Mouse (Mus musculus) limb, embryonic 15.5 days (tissue): Measurements from ENCODE around the gene Prkch. TPM values are rescaled to one million over a fixed set of nuclear protein-coding genes. Genes with fewer than 3 reads are reported as not detected.
A peak's percentile ranks its signal among the peaks of the same experiment; 100 is the strongest.

ENCODE experiments used
- ATAC-seq: fragments of 200-750 bp; cut with Nextera tagmentation; 2 replicates; pipeline ENCODE4 v1.8.0; 2017; ENCODE audit warnings: low read depth, moderate TSS enrichment; ENCODE audit not compliant: insufficient number of reproducible peaks, low FRiP score, low TSS enrichment
- H3K27ac ChIP-seq: fragments of 300-500 bp; sonication (generic); 2 replicates; pipeline ENCODE4 v1.5.1; 2015; ENCODE audit warnings: moderate library complexity, mild to moderate bottlenecking, inconsistent platforms
- H3K27me3 ChIP-seq: fragments of 300-500 bp; sonication (generic); 2 replicates; pipeline ENCODE4 v1.6.1; 2015; ENCODE audit warnings: inconsistent platforms
- H3K36me3 ChIP-seq: fragments of 300-500 bp; sonication (generic); 2 replicates; pipeline ENCODE4 v1.6.1; 2015; ENCODE audit warnings: inconsistent platforms
- H3K4me1 ChIP-seq: fragments of 300-500 bp; sonication (generic); 2 replicates; pipeline ENCODE4 v1.6.1; 2015; ENCODE audit warnings: inconsistent platforms
- H3K4me2 ChIP-seq: fragments of 300-500 bp; sonication (generic); 2 replicates; pipeline ENCODE4 v1.6.1; 2015; ENCODE audit warnings: mild to moderate bottlenecking, inconsistent platforms
- H3K4me3 ChIP-seq: fragments of 300-500 bp; sonication (generic); 2 replicates; pipeline ENCODE4 v1.5.1; 2015; ENCODE audit warnings: mild to moderate bottlenecking, inconsistent platforms
- H3K9ac ChIP-seq: fragments of 300-500 bp; sonication (generic); 2 replicates; pipeline ENCODE4 v1.6.1; 2015; ENCODE audit warnings: inconsistent platforms
- H3K9me3 ChIP-seq: fragments of 300-500 bp; sonication (generic); 2 replicates; pipeline ENCODE4 v1.6.1; 2016; ENCODE audit warnings: inconsistent platforms
- WGBS: fragments of 180-500 bp; shearing (Covaris S2); methylation state at CpG from one replicate; pipeline ENCODE4 v1.1.7; 2015; 5-methylcytosine and 5-hydroxymethylcytosine counted together
- polyA plus RNA-seq: library from polyadenylated mRNA; unstranded; fragments of >200 nt; fragmentation: Nextera tagmentation; extraction: Ambion mirVana; gene quantifications from 2 replicates; pipeline ENCODE4 v1.2.1, GENCODE M21; 2015

Gene Prkch
- polyA plus RNA-seq, 1 experiment from 2014 or later: 18.2 TPM

DNA sequence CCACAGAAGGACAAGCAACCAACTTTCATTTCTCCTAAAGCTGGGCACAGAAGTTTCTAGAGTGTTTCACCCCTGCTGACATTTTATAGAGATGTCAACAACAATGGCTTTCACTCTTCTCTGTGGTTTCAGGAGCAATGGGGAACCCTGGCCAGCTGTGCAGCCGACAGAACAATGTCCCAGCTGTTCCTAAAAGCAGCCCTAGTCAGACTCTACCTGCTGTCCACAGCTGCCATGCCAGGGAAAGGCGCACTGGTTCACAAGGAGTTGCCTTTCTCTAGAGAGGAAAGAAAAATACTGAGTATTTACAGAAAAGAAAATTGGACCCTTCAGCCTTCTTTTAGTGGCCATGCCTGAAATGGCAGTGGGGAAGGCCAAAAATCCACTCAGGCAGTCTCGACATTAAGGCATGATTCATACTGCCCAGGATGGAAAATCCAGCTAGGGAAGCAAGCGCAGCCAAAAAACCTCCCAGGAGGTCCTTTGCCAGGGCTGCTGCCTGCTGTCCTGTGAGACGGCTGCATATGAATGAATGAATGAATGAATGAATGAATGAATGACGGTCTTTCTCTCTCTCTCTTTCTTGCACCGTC is 190.3 kb downstream of the Prkch start:
- Histone ChIP-seq H3K4me1 (peaks cover 33% of the 10 kb centered on the region), H3K4me2 (no peak overlapping the region), H3K27ac (peak overlapping the region; percentile 80), H3K9ac (no peak overlapping the region), H3K9me3 (no peaks in the 10 kb centered on the region), H3K36me3 (no peaks in the 10 kb centered on the region), H3K27me3 (no peaks in the 10 kb centered on the region), H3K4me3 (no peak overlapping the region)
- WGBS: 60% methylated on average over 7 of the region's 7 CpGs
- peak; percentile 68 for ATAC-seq

GRCm38 (mm10) chr12:73776401-73776945 is 191.9 kb downstream of the Prkch start:
- Histone ChIP-seq H3K4me3 (no peak overlapping the region), H3K9ac (no peak overlapping the region), H3K27ac (0 out of 2 replicates have a peak overlapping the region, but pooled peaks have one; percentile 80), H3K27me3 (no peaks in the 10 kb centered on the region), H3K4me2 (no peak overlapping the region), H3K4me1 (peaks cover 39% of the 10 kb centered on the region), H3K9me3 (no peaks in the 10 kb centered on the region), H3K36me3 (no peaks in the 10 kb centered on the region)
- ATAC-seq: no peak
- WGBS: 73% methylated on average over 6 of the region's 6 CpGs

GRCm38 (mm10) chr12:73777673-73778072 is 193.1 kb downstream of the Prkch start:
- no peak for ATAC-seq
- H3K9me3 ChIP-seq: no peaks in the 10 kb centered on the region

DNA sequence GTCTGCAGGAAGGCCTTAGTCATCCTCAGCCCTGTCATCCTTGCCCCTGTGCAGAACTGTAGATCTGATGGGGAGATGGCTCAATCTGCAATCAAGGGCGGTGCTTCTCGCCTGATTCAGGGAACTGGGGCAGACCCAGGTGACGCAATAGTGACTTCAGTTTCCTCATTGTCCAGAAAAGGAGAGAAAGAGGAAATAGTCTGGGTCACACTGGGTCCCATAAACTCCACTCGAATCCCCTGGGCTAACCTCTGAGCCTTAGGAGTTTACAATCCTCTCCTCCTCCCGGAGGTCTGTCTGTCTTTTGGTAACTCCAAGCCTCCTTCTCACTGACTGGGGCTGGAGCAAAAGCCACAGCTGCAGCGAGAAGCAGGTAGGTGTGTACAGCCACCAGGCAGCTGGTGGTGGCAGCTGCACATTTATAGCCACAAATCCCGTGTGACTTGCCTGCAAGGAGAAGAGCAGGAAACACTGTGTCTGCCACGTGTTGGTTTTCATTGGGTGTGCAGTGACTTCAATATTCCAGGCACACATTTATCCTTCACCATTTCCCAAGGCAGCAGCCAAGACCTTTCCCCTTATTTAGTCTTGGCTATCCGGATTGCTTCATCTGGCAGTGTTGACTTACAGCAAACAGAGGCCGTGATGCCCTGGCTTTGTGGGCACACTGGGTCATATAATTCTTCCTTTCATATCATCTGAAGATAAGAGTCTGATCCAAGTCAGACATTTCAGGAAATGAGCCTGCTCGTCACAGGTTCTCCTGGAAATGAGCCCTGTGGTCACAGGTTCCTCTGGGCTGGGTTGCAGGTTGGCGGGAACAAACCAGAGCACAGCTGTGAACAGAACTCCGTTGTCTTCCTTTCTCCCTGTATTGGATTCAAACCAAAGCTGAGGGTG is 195.0 kb downstream of the Prkch start:
- Histone ChIP-seq H3K4me3 (no peak overlapping the region), H3K4me1 (peaks cover 34% of the 10 kb centered on the region), H3K4me2 (no peak overlapping the region), H3K9ac (no peak overlapping the region), H3K9me3 (no peaks in the 10 kb centered on the region), H3K27ac (peak overlapping the region; percentile 77), H3K27me3 (no peaks in the 10 kb centered on the region), H3K36me3 (no peaks in the 10 kb centered on the region)
- ATAC-seq: peak; percentile 64
- 40% methylated on average over 13 of the region's 13 CpGs for WGBS

More at GRCm38 (mm10) chr12:73777673-73778072, 193.1 kb downstream of the Prkch start:
- no peak overlapping the region for H3K27ac ChIP-seq
- H3K4me1 ChIP-seq: peaks cover 39% of the 10 kb centered on the region
- no peaks in the 10 kb centered on the region for H3K27me3 ChIP-seq
- H3K4me2 ChIP-seq: no peak overlapping the region
- H3K4me3 ChIP-seq: no peak overlapping the region
- no peak overlapping the region for H3K9ac ChIP-seq
- WGBS: 91% methylated on average over 11 of the region's 11 CpGs
- no peaks in the 10 kb centered on the region for H3K36me3 ChIP-seq

GRCm38 (mm10) chr12:73781425-73782032 is 196.9 kb downstream of the Prkch start:
- Histone ChIP-seq H3K4me2 (no peak overlapping the region), H3K27ac (no peak overlapping the region), H3K9ac (no peak overlapping the region), H3K36me3 (no peaks in the 10 kb centered on the region), H3K4me1 (peaks cover 28% of the 10 kb centered on the region), H3K4me3 (no peak overlapping the region), H3K9me3 (no peaks in the 10 kb centered on the region), H3K27me3 (no peaks in the 10 kb centered on the region)
- no peak for ATAC-seq
- 80% methylated on average over 6 of the region's 6 CpGs for WGBS

DNA sequence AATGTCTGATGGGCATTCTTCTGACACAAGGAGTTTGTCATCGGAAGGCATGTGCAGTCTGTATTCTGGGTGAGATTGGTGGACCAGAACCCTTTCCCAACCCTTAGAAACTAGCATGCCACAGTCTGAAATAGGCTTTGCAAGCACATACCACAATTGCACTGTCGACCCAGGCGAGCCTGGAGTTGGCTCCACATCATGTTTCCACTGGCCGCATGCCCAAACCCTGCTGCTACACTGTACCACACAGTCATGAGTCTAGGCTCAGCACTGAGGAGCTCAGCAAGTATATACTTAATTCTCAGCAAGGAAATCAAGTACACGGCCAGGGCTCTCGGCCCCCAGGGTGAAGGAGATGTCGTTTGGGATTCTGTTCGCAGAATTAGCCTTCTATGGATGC is 202.3 kb downstream of the Prkch start:
- Histone ChIP-seq H3K27me3 (no peaks in the 10 kb centered on the region), H3K4me1 (peaks cover 45% of the 10 kb centered on the region), H3K4me2 (0 out of 2 replicates have a peak overlapping the region, but pooled peaks have one; percentile 22), H3K27ac (peak overlapping the region; percentile 85), H3K36me3 (no peaks in the 10 kb centered on the region), H3K9me3 (no peaks in the 10 kb centered on the region), H3K9ac (no peak overlapping the region), H3K4me3 (no peak overlapping the region)
- 39% methylated on average over 8 of the region's 8 CpGs for WGBS
- peak; percentile 92 for ATAC-seq

DNA sequence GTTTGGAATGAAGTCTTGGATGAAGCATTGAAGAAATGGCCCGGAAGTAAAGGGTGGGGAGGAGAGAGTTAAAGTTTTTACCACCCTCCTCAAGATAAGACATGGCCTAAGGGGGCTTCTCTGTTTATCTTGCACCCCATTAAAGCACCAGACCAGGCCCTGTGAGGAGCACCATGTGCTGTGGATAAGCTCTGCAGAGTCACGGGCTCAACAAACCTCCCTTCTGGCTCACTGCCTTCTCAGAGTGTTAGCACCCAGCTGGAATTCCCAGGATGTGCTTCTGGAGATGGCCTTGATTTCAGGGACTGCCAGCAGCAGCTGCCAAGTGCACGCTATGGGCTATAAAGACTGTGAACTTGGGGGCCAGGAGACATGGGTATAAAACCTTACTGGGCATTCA is 204.3 kb downstream of the Prkch start:
- H3K4me2 ChIP-seq: no peak overlapping the region
- no peaks in the 10 kb centered on the region for H3K27me3 ChIP-seq
- H3K36me3 ChIP-seq: no peaks in the 10 kb centered on the region
- 49% methylated on average over 3 of the region's 3 CpGs for WGBS
- no peaks in the 10 kb centered on the region for H3K9me3 ChIP-seq
- H3K27ac ChIP-seq: no peak overlapping the region
- H3K4me3 ChIP-seq: no peak overlapping the region
- no peak for ATAC-seq
- H3K9ac ChIP-seq: no peak overlapping the region
- H3K4me1 ChIP-seq: peaks cover 53% of the 10 kb centered on the region

- Histone ChIP-seq H3K9me3 (no peaks in the 10 kb centered on the region), H3K27me3 (no peaks in the 10 kb centered on the region), H3K4me3 (no peak overlapping the region), H3K36me3 (no peaks in the 10 kb centered on the region), H3K4me1 (peaks cover 70% of the 10 kb centered on the region), H3K27ac (peak overlapping the region; percentile 78), H3K9ac (no peak overlapping the region), H3K4me2 (no peak overlapping the region)
- WGBS: 30% methylated on average over 5 of the region's 5 CpGs
- ATAC-seq: no peak
Observed at GRCm38 (mm10) chr12:73790571-73791108, 206.0 kb downstream of the Prkch start.

DNA sequence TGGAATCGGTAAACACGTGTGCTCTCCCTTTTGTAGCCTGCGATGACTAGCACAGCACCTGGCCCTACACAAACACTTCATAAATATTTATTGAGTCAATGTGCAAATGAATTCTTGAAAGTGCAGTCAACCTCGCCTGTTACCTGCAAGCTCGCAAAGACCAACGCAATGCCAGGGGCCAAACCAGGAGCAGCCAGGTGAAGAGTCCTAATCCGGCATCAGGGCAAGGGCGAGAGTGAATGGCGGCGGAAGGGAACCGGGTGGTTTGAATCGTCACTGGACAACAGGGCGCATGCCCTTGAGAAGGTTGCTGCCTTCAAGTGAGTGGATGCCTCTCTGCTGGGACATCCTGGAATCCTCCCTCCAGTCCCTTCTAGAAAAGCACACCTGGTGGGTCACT is 208.6 kb downstream of the Prkch start:
- no peak for ATAC-seq
- 0 out of 2 replicates have a peak overlapping the region, but pooled peaks have one; percentile 67 for H3K27ac ChIP-seq
- no peak overlapping the region for H3K4me3 ChIP-seq
- H3K4me2 ChIP-seq: no peak overlapping the region
- H3K9me3 ChIP-seq: no peaks in the 10 kb centered on the region
- no peak overlapping the region for H3K9ac ChIP-seq
- no peaks in the 10 kb centered on the region for H3K36me3 ChIP-seq
- H3K27me3 ChIP-seq: no peaks in the 10 kb centered on the region
- WGBS: 48% methylated on average over 13 of the region's 13 CpGs
- H3K4me1 ChIP-seq: peaks cover 49% of the 10 kb centered on the region

GRCm38 (mm10) chr12:73793744-73794143 is 209.1 kb downstream of the Prkch start:
- H3K9ac ChIP-seq: no peak overlapping the region
- H3K27me3 ChIP-seq: no peaks in the 10 kb centered on the region
- H3K4me2 ChIP-seq: no peak overlapping the region
- H3K4me1 ChIP-seq: peaks cover 46% of the 10 kb centered on the region
- no peaks in the 10 kb centered on the region for H3K36me3 ChIP-seq
- H3K4me3 ChIP-seq: no peak overlapping the region
- WGBS: 17% methylated on average over 5 of the region's 5 CpGs
- peak overlapping the region; percentile 67 for H3K27ac ChIP-seq
- ATAC-seq: no peak
- no peaks in the 10 kb centered on the region for H3K9me3 ChIP-seq

DNA sequence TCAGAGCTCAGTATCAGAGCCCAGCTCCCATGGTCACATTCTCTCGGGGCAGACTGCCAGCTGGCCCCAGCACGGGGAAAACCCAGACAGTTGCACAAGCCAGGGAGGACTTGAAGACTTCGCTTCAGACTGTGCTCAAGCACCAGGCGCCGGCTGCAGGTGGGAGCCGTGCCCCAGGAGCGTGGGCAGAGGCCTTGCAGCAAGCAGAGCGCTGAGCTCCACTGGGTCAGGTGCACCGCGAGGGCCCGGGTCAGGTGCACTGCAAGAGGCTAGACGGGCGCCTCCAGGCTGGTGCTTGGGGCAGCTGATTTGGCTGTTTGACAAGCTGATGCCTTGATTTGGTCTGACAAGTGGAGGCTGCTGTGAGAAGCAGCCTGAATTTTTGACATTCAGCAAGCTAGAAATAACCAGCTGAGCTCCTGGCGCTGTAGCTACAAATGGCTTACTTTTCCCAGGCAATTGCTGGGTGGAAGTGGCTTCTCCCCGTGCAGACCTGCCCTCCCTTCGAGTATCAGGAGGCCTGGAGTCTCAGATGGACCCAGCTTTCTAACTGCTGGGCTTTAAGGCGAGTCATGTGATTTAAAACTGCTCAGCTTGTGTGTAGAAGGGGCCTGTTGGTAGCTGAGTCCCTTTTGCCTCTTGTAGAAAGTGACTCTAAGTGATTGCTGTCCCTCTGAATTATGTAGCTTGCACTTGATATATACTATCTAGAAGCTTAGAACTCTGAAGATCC is 209.7 kb downstream of the Prkch start:
- Histone ChIP-seq H3K36me3 (no peaks in the 10 kb centered on the region), H3K4me1 (peaks cover 42% of the 10 kb centered on the region), H3K4me2 (no peak overlapping the region), H3K9me3 (no peaks in the 10 kb centered on the region), H3K27me3 (no peaks in the 10 kb centered on the region), H3K27ac (peak overlapping the region; percentile 67), H3K4me3 (no peak overlapping the region), H3K9ac (no peak overlapping the region)
- WGBS: 17% methylated on average over 17 of the region's 17 CpGs
- ATAC-seq: 0 out of 2 replicates have a peak, but pooled peaks have one; percentile 58
